In genomic region chr11:44792816-44793215, GRCm38 (mm10) we compare ENCODE assay signal across 23 mouse cellular contexts.
DNase-seq lines count a peak whose midpoint lies in the region; ATAC-seq and TF ChIP-seq lines count a peak whose summit lies in the region.
"Had no signal": no experiment of that assay in that cellular context is flagged by ENCODE, and none has a peak within 500 bp of the region (broad histone marks: within the 10 kb centered on the region; RNA-seq: fewer than 3 reads in every experiment).

No protein-coding gene starts in this region.

- no peaks in the 10 kb centered on the region; the same call in 1 of the 2 replicates for H3K4me1 ChIP-seq in embryonic facial prominence, embryonic 14.5 days (ENCODE audit: control insufficient read depth, insufficient read depth, low read length)
- H3K4me1 ChIP-seq in embryonic facial prominence, embryonic 10.5 days = peaks cover 29% of the 10 kb centered on the region
- peaks cover 8% of the 10 kb centered on the region for H3K4me1 ChIP-seq in forebrain, embryonic 14.5 days (ENCODE audit: control insufficient read depth, insufficient read depth, low read length)
- peaks cover 28% of the 10 kb centered on the region for H3K4me1 ChIP-seq in forebrain, embryonic 10.5 days
- H3K4me1 ChIP-seq: heart, embryonic 15.5 days had no signal

- no peak overlapping the region for H3K27ac ChIP-seq in embryonic facial prominence, embryonic 14.5 days (replicated peaks; ENCODE audit: low read depth, low read length)
- no peak overlapping the region for H3K27ac ChIP-seq in embryonic facial prominence, embryonic 10.5 days (replicated peaks)
- H3K27ac ChIP-seq in forebrain, embryonic 14.5 days (ENCODE audit: low read depth, low read length) = no peak overlapping the region
- no peak overlapping the region for H3K27ac ChIP-seq in forebrain, embryonic 10.5 days
- H3K27ac ChIP-seq: embryonic facial prominence, embryonic 12.5 days; heart, embryonic 15.5 days; hindbrain, embryonic 10.5 days had no signal

- no peak overlapping the region for H3K9ac ChIP-seq in embryonic facial prominence, embryonic 14.5 days (ENCODE audit: low read depth, low read length)
- H3K9ac ChIP-seq in forebrain, embryonic 14.5 days (ENCODE audit: low read length) = no peak overlapping the region
- H3K9ac ChIP-seq: embryonic facial prominence, embryonic 12.5 days; heart, embryonic 12.5 days; heart, embryonic 15.5 days; hindbrain, embryonic 14.5 days had no signal

- DNase-seq in embryonic facial prominence, embryonic 14.5 days (ENCODE audit: low spot score) = no peak
- no peak for DNase-seq in embryonic facial prominence, embryonic 10.5 days (ENCODE audit: low spot score)
- peak; percentile 20 for DNase-seq in forebrain, embryonic 14.5 days (ENCODE audit: low spot score)
- DNase-seq in forebrain, embryonic 10.5 days (ENCODE audit: extremely low spot score, low spot score) = no peak
- peak; percentile 68 for DNase-seq in brain, embryonic 14.5 days (ENCODE audit: low read depth)
- peak; percentile 20 for DNase-seq in retina, postnatal 7 days (ENCODE audit: low read depth, low spot score)
- no peak for DNase-seq in adrenal gland, postnatal 25 days
- DNase-seq: adrenal gland, adult 8-10 months; cerebellum, adult 11-12 months; cerebellum, adult 8-10 months; cerebellum, postnatal 10 days; gastrocnemius, postnatal 25 days; heart, adult 18-20 months; heart, postnatal 10 days; heart, postnatal 36 days had no signal

- no peak overlapping the region for H3K4me3 ChIP-seq in embryonic facial prominence, embryonic 14.5 days (ENCODE audit: low read depth, low read length)
- H3K4me3 ChIP-seq in embryonic facial prominence, embryonic 10.5 days = no peak overlapping the region
- H3K4me3 ChIP-seq in forebrain, embryonic 14.5 days (ENCODE audit: low read depth, low read length) = no peak overlapping the region
- no peak overlapping the region for H3K4me3 ChIP-seq in forebrain, embryonic 10.5 days
- H3K4me3 ChIP-seq: embryonic facial prominence, embryonic 12.5 days; erythroblast, embryonic 14.5 days; heart, embryonic 12.5 days; heart, embryonic 15.5 days; hindbrain, embryonic 10.5 days had no signal

- ATAC-seq in embryonic facial prominence, embryonic 14.5 days (ENCODE audit: low read depth) = peak; percentile 35; the same call in 1 of the 2 replicates
- ATAC-seq in forebrain, embryonic 14.5 days = no peak
- ATAC-seq: activated CD4-positive, CD25-positive, alpha-beta regulatory T cell, adult 4 months; intestine, postnatal 0 days had no signal

- H3K4me2 ChIP-seq in embryonic facial prominence, embryonic 14.5 days (ENCODE audit: low read depth, low read length) = no peak overlapping the region
- H3K4me2 ChIP-seq in forebrain, embryonic 14.5 days (ENCODE audit: low read length) = no peak overlapping the region
- H3K4me2 ChIP-seq: embryonic facial prominence, embryonic 12.5 days; heart, embryonic 12.5 days; heart, embryonic 15.5 days; hindbrain, embryonic 14.5 days had no signal

- 15% methylated on average over 3 of the region's 3 CpGs for WGBS in embryonic facial prominence, embryonic 14.5 days
- 4% methylated on average over 3 of the region's 3 CpGs for WGBS in embryonic facial prominence, embryonic 10.5 days
- 5% methylated on average over 3 of the region's 3 CpGs for WGBS in forebrain, embryonic 14.5 days
- WGBS in forebrain, embryonic 10.5 days = 7% methylated on average over 3 of the region's 3 CpGs

- H3K9me3 ChIP-seq in embryonic facial prominence, embryonic 14.5 days (ENCODE audit: control insufficient read depth, low read length) = no peaks in the 10 kb centered on the region
- no peaks in the 10 kb centered on the region for H3K9me3 ChIP-seq in embryonic facial prominence, embryonic 10.5 days
- H3K9me3 ChIP-seq in forebrain, embryonic 14.5 days (replicated peaks; ENCODE audit: control insufficient read depth, low read length) = no peaks in the 10 kb centered on the region
- H3K9me3 ChIP-seq in forebrain, embryonic 10.5 days = no peaks in the 10 kb centered on the region
- H3K9me3 ChIP-seq: embryonic facial prominence, embryonic 12.5 days; heart, embryonic 12.5 days; heart, embryonic 15.5 days; hindbrain, embryonic 10.5 days had no signal

- TF ChIP-seq POLR2A in brain, embryonic 14.5 days (IDR thresholded peaks at IDR 0.05; ENCODE audit: borderline replicate concordance, extremely low read depth, insufficient read depth, insufficient read length, poor library complexity, severe bottlenecking) = no peak

- H3K27me3 ChIP-seq in embryonic facial prominence, embryonic 14.5 days (replicated peaks; ENCODE audit: control insufficient read depth, insufficient read depth, low read length) = no peaks in the 10 kb centered on the region
- H3K27me3 ChIP-seq in embryonic facial prominence, embryonic 10.5 days (replicated peaks; ENCODE audit: low read depth, poor library complexity, severe bottlenecking) = peaks cover 63% of the 10 kb centered on the region; the same call in 1 of the 2 replicates
- H3K27me3 ChIP-seq in forebrain, embryonic 14.5 days (replicated peaks; ENCODE audit: control insufficient read depth, insufficient read depth, low read length) = peaks cover 75% of the 10 kb centered on the region
- peaks cover 92% of the 10 kb centered on the region for H3K27me3 ChIP-seq in forebrain, embryonic 10.5 days (ENCODE audit: poor library complexity, severe bottlenecking)
- H3K27me3 ChIP-seq: embryonic facial prominence, embryonic 12.5 days; heart, embryonic 12.5 days; heart, embryonic 15.5 days had no signal

- no peak for TF ChIP-seq CTCF in brain, embryonic 14.5 days (IDR thresholded peaks at IDR 0.05; ENCODE audit: borderline replicate concordance, extremely low read depth, insufficient read depth, insufficient read length)

- H3K36me3 ChIP-seq in embryonic facial prominence, embryonic 14.5 days (ENCODE audit: control insufficient read depth, insufficient read depth, low read length) = no peaks in the 10 kb centered on the region
- H3K36me3 ChIP-seq in embryonic facial prominence, embryonic 10.5 days (replicated peaks) = no peaks in the 10 kb centered on the region
- no peaks in the 10 kb centered on the region for H3K36me3 ChIP-seq in forebrain, embryonic 14.5 days (ENCODE audit: control insufficient read depth, insufficient read depth, low read length)
- H3K36me3 ChIP-seq in forebrain, embryonic 10.5 days (replicated peaks) = no peaks in the 10 kb centered on the region
- H3K36me3 ChIP-seq: embryonic facial prominence, embryonic 12.5 days; heart, embryonic 12.5 days; heart, embryonic 15.5 days; hindbrain, embryonic 10.5 days had no signal

Comparison
In these comparisons a context has a peak if more than half of its experiments do, and no peak if none do; other contexts are left out.
1. DNase-seq: peak in forebrain, embryonic 14.5 days (single experiment), brain, embryonic 14.5 days (single experiment) and retina, postnatal 7 days (single experiment); none in embryonic facial prominence, embryonic 14.5 days (single experiment), embryonic facial prominence, embryonic 10.5 days (single experiment), forebrain, embryonic 10.5 days (single experiment) and adrenal gland, postnatal 25 days (single experiment).